In genomic region chr5:64410621-64411020, GRCm38 (mm10) we compare ENCODE assay signal across 10 mouse cellular contexts.
DNase-seq lines count a peak whose midpoint lies in the region; ATAC-seq lines count a peak whose summit lies in the region.
"Had no signal": no experiment of that assay in that cellular context is flagged by ENCODE, and none has a peak within 500 bp of the region (broad histone marks: within the 10 kb centered on the region; RNA-seq: fewer than 3 reads in every experiment).

No protein-coding gene starts in this region.

- ATAC-seq in lung, embryonic 16.5 days (ENCODE audit: low read depth): peak; percentile 86

- H3K27me3 ChIP-seq in heart, embryonic 10.5 days (ENCODE audit: insufficient read depth, poor library complexity, severe bottlenecking): no peaks in the 10 kb centered on the region
- no peaks in the 10 kb centered on the region for H3K27me3 ChIP-seq in lung, embryonic 16.5 days (ENCODE audit: control insufficient read depth, insufficient read depth, low read depth, low read length)
- H3K27me3 ChIP-seq: liver, embryonic 13.5 days had no signal

- no peak overlapping the region for H3K4me3 ChIP-seq in heart, embryonic 10.5 days
- H3K4me3 ChIP-seq in lung, embryonic 16.5 days (ENCODE audit: low read length): no peak overlapping the region
- H3K4me3 ChIP-seq: liver, embryonic 13.5 days had no signal

- intact Hi-C loops in heart, postnatal 10 days (cut with DNase I): no loop called here

- no peaks in the 10 kb centered on the region for H3K4me1 ChIP-seq in heart, embryonic 10.5 days
- H3K4me1 ChIP-seq in lung, embryonic 16.5 days (replicated peaks; ENCODE audit: control insufficient read depth, insufficient read depth, low read length): peaks cover 7% of the 10 kb centered on the region; the same call in 1 of the 2 replicates

- H3K9me3 ChIP-seq in heart, embryonic 10.5 days: no peaks in the 10 kb centered on the region
- no peaks in the 10 kb centered on the region for H3K9me3 ChIP-seq in lung, embryonic 16.5 days (ENCODE audit: control insufficient read depth, low read length)
- H3K9me3 ChIP-seq: liver, embryonic 13.5 days had no signal

- no peaks in the 10 kb centered on the region for H3K36me3 ChIP-seq in heart, embryonic 10.5 days
- no peaks in the 10 kb centered on the region for H3K36me3 ChIP-seq in lung, embryonic 16.5 days (ENCODE audit: control insufficient read depth, insufficient read depth, low read length)
- H3K36me3 ChIP-seq: liver, embryonic 13.5 days had no signal

- H3K27ac ChIP-seq in heart, embryonic 10.5 days: no peak overlapping the region; the same call in 1 of the 2 replicates
- H3K27ac ChIP-seq in lung, embryonic 16.5 days (ENCODE audit: low read length): peak overlapping the region; percentile 48
- H3K27ac ChIP-seq: liver, embryonic 13.5 days had no signal

- WGBS in heart, embryonic 10.5 days: 63% methylated on average over 7 of the region's 7 CpGs
- WGBS in lung, embryonic 16.5 days: 29% methylated on average over 7 of the region's 7 CpGs

- DNase-seq in heart, adult 8-10 months (ENCODE audit: low spot score): peak; percentile 59
- no peak for DNase-seq in heart, embryonic 10.5 days (ENCODE audit: low spot score)
- DNase-seq in R1 (ENCODE audit: low read depth, low spot score): peak; percentile 55
- peak; percentile 54 for DNase-seq in heart, postnatal 10 days
- DNase-seq in thymus, postnatal 0 days (ENCODE audit: low spot score): no peak
- DNase-seq in adipocyte (ENCODE audit: low spot score): no peak
- no peak for DNase-seq in left cerebral cortex, adult 11 months (ENCODE audit: low spot score)
- DNase-seq: cerebellum, adult 9-11 months; liver, embryonic 13.5 days had no signal

- no peak overlapping the region for H3K9ac ChIP-seq in lung, embryonic 16.5 days (ENCODE audit: low read length)
- H3K9ac ChIP-seq: liver, embryonic 13.5 days had no signal

- H3K4me2 ChIP-seq in lung, embryonic 16.5 days (ENCODE audit: low read depth, low read length): peak overlapping the region; percentile 4; the same call in 1 of the 2 replicates
- H3K4me2 ChIP-seq: liver, embryonic 13.5 days had no signal

Comparison
In these comparisons a context has a peak if more than half of its experiments do, and no peak if none do; other contexts are left out.
1. DNase-seq: peak in heart, adult 8-10 months (single experiment), R1 (single experiment) and heart, postnatal 10 days (2 of 2); none in heart, embryonic 10.5 days (single experiment), thymus, postnatal 0 days (single experiment), adipocyte (single experiment) and left cerebral cortex, adult 11 months (single experiment).